Mouse (Mus musculus) ovary, adult 10 weeks (tissue): Measurements from ENCODE around the gene Frmpd1. TPM values are rescaled to one million over a fixed set of nuclear protein-coding genes. Genes with fewer than 3 reads are reported as not detected.

ENCODE experiments used
- polyA plus RNA-seq: library from polyadenylated mRNA; stranded (reverse); fragments of 350-450 nt; fragmentation: Illumina TruSeq; extraction: RNeasy Lipid Tissue Mini Kit (QIAGEN cat#74804); gene quantifications from one replicate; pipeline ENCODE4 v1.2.3, GENCODE M21; 2014

Gene Frmpd1
- 0.17 TPM for polyA plus RNA-seq

GRCm38 (mm10) chr4:45184521-45185330 is at the start of gene Frmpd1:
Gene Frmpd1, plus strand, starts transcription at chr4:45184875.

GRCm38 (mm10) chr4:45296662-45297564 is 112.2 kb downstream of the Frmpd1 start, which contains the start of gene Trmt10b:
Gene Trmt10b, plus strand, starts transcription at chr4:45297127.

Other genes starting within 250 kb of the Frmpd1 start
- gene Grhpr, start 203.5 kb upstream of the Frmpd1 start, polyA plus RNA-seq = 3.2 TPM
- 14.5 TPM for gene Zbtb5, start 172.5 kb upstream of the Frmpd1 start, polyA plus RNA-seq
- gene Polr1e, start 166.3 kb upstream of the Frmpd1 start, polyA plus RNA-seq = 10.5 TPM
- 4.6 TPM for gene Fbxo10, start 100.3 kb upstream of the Frmpd1 start, polyA plus RNA-seq
- gene Tomm5, start 76.8 kb upstream of the Frmpd1 start, polyA plus RNA-seq = 76.6 TPM
- gene Trmt10b, start 112.3 kb downstream of the Frmpd1 start, polyA plus RNA-seq = 19.9 TPM
- gene Dcaf10, start 157.2 kb downstream of the Frmpd1 start, polyA plus RNA-seq = 39.2 TPM
- 66.0 TPM for gene Exosc3, start 157.9 kb downstream of the Frmpd1 start, polyA plus RNA-seq
- gene Slc25a51, start 223.9 kb downstream of the Frmpd1 start, polyA plus RNA-seq = 57.8 TPM